Mouse (Mus musculus) left cerebral cortex, postnatal 10 days (tissue): ENCODE results near the gene Acp7. TPM values are rescaled to one million over a fixed set of nuclear protein-coding genes. Genes with fewer than 3 reads are reported as not detected.

Experiments
- DNase-seq, 2 experiments: peaks; one replicate each; pipeline ENCODE4 v3.0.0; 2021 to 2022; ENCODE audit warnings: low spot score in 2 of 2, mixed read lengths in 1 of 2; ENCODE audit errors: extremely low spot score in 1 of 2
- intact Hi-C: fragments of 180-260 bp; cut with DNase I; formaldehyde crosslinking; loops from one replicate; pipeline ENCODE4 v1.15.1; 2025
- total RNA-seq, 2 experiments: library from RNA; stranded (reverse); gene quantifications; 2 replicates each; pipeline ENCODE4 v1.2.3; 2021

The Acp7 gene
- total RNA-seq, 2 experiments from 2014 or later = 0.55 to 1.8 TPM

DNA sequence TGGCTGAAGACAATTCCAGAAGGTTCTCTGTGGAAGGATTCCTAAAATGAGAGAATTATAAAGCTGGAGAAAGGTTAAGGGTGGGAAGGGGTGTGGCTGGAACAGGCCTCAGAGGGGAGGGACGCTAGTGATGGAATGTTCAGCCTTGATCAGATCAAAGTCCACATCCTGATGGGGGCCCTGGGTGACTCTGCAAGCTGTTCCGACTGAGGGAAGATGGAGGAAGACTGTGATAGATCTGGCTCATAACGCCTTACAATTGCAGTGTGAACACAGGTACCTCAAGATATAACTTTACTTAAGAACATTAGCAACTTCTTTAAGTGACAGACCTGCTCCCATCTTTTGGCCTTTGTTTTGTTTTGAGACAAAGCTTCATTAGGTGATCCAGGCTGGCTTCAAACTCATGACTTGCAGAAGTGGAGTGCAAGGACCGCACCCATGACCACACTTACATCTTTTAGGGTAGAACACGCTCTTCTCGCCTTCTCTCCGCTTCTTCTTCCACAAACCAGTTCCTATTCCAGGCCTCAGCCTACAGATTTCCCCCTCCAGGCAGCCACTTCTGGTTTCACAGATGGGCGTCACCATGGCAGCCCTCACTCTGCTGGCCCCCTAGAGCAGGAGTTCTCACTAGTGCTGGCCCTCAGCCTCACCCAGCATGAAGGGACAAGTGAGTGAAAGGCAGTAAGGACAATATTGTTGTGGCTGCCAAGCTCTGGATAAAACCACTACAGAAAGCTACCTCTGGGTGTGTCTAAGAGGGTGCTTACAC, 47.4 kb downstream of the Acp7 start:
- intact Hi-C loops = no loop called here
- peak in 1 of 2 experiments; percentile 20 for DNase-seq

DNA sequence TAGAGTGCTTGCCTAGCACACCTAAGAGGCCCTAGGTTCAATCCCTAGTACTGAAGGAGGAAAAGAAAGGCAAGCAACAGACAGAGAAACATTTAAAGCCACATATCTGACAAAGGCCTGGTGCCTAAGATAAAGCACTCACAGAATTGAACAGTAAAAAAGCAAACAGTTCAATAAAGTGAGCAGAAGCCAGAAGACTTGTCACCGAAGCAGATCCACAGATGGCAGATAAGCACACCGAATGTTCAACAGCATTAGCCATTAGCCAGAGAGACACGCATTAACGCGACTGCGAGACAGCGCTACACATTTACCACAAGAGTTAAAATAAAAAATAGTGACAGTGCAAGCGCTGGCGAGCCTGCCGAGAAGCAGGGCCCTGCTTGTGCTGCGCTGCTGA, 48.3 kb downstream of the Acp7 start:
- no peak for DNase-seq

DNA sequence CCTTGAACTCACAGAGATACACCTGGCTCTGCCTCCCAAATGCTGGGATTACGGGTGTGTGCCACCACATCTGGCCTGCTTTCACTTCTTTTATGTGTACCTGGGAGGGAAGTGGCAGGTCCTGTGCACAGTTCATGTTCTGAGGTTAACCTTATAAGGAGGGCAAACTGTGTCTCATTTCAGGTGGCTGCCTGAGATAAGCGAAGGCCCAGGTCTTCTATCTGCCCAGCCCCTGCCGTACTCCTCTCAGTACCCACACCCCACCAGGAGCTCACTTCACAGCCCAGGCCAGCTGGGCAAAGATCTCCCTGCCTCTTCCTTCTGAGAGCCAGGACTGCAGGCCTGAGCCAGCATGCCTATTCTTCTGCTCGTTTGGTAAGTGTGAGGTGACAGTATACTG, 49.4 kb downstream of the Acp7 start:
- no peak for DNase-seq
- intact Hi-C loops = no loop called here

More for the DNA sequence above, 48.3 kb downstream of the Acp7 start:
- intact Hi-C loops = no loop called here

DNA sequence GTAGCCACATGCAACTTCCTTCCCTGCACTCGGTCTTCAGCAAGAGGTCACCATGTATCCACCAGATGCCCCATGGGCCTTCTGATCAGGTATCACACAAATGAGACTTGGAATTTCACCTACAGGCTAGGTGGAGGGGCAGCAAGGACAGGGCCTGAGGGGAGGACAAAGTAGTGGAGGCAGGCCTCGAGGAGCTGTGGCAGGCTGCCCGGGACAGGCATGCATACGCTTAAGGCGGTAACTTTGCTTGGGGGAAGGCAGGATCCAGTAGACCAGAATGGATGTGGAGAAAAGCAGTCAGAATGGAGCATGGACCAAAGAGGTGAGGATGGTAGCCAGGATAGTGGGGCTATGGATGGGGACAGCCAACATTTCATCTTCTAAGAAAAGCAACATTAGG, 51.3 kb downstream of the Acp7 start:
- intact Hi-C loops = no loop called here
- DNase-seq = peak in 1 of 2 experiments; percentile 27

DNA sequence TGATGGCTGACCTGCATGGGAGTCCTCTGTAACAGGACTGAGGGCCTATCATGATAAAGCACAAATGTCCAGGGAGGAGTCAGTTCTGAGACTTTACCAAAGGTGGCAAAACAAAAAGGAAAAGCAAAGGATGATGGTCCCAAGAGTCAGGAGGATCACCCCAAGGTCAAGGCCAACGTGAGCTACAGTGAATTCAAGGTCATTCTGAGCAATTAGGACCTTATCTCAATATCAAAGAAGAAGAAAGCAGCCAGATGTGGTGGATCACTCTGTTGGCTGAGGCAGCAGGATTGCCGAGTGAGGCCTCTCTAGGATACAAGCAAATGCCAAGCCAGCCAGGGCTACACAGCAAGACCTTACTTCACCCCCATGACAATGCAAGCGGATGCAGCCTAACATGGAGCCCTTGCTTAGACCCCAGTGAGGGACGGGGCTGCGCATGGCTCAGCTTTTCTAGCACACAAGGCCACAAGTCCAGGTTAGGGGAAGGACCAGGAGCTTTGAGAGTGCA, 52.5 kb downstream of the Acp7 start:
- no peak for DNase-seq
- intact Hi-C loops = no loop called here

DNA sequence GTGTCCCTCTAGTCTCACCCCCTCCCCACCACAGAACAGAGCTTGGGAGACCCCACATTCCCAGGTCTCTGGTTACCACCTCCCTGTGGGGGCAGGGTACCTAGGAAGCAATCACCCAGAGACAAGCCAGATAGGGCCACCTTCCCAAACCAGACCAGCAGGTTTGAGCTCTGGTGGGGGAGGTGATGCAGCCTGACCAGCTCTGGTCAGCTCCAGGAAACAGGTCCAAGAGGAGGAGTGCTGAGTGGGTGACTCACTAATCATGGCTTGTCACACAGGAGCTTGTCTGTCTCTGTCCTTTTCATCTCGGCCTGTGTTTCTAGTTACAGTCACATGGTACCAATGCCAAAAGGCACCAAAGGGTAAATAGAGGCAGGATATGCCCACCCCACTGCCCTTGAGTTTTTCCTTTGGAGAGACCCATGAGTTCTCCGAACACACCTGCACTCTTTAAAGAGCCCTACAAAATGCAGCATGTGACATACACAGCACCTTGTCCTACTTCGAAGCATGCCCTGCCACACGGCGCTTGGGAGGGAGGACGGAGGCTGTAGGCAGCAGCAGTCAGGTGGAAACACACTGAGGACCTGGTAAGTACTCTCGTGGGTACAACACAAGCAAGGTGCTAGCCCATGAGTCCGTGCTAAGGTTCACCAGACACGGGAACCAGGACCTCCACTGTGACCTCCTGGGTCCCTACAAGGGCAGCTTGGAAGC, 53.1 kb downstream of the Acp7 start:
- intact Hi-C loops = no loop called here
- no peak for DNase-seq

DNA sequence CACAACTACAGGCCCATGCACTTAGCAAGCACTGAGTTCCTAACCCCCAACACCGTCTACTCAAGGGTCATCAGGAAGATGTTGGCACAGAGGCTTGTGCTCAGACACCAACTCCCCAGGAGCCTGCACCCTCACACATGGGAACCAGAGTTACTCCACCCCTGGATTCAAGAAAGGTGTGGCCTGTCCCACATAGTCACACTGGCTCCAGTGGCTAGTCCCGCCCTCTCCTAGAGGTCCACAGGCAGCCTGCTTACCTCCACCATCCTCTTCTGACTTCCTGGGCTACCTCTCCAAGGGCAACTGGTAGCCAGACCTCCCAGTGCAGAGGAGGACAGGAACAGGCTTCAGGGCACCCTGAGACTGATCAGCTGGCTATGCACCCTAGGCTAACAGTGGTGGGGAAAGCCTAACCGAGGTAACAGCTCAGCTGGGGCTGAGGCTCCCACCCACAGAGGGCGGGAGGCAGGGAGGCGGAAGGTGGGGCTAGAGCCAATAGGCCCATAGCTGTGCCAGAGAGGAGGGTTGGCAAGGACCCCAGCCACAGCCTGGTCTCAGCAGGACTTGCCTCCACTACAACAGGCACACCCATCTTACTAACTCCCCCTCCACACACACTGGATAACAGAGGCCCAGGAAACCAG, 54.7 kb downstream of the Acp7 start:
- intact Hi-C loops = no loop called here
- DNase-seq = peak in 1 of 2 experiments; percentile 74

DNA sequence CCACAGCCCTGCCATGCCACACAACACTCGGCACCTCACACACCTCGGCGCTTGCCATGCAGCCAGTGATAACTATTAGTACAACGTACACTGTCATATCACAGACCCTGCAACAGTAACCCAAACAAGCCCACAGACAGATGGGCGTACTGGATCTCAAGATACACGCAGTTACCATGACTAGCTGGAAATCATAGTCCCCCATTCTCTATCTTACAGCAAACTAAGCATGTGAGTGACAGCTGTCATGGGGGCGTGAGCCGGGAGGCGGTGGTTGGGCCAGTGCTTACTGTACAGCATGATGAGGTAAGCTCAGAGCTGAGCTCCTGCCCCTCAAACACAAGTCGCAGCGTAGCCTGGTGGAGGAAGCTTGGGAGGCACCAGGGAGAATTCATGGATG, 55.5 kb downstream of the Acp7 start:
- intact Hi-C loops = no loop called here
- peak in 1 of 2 experiments; percentile 25 for DNase-seq

DNA sequence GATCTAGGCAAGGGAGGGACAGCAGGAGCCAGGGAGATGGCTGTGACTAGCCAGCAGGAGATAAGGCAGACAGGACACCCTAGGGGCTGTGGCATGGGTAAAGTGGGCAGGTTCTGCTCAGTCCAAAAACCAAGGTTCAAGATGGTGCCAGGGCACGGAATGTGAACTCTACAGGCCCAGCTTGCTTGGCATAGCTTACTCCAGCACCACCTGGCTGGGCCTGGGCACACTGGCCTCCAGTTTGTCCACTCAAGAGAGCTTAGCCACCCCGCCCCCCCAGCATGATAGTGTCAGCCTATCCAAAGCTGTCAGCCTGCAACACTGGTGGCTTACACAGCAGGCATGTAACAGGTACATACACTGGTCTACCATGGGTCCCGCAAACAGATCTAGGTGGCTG, 57.9 kb downstream of the Acp7 start:
- intact Hi-C loops = no loop called here
- no peak for DNase-seq

DNA sequence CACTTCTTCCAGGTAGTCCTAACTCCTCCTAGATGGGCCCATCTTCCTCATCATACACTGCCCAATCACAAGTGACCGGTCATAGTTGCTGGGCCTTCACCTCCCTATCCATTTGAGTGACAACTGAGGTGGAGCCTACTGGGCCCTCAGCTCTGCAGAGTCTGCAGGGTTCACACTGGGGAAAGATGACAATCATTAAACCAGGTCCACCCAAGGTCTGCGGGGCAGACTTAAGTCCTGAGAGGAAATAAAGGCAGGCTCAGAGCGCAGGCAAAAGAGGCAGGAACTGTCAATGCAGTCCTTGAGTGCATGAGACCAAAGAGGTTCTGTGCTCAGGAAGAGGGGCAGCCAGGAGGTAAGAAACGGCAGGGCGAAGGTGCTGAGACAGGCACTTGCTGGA, 58.4 kb downstream of the Acp7 start:
- intact Hi-C loops = no loop called here
- DNase-seq = no peak

DNA sequence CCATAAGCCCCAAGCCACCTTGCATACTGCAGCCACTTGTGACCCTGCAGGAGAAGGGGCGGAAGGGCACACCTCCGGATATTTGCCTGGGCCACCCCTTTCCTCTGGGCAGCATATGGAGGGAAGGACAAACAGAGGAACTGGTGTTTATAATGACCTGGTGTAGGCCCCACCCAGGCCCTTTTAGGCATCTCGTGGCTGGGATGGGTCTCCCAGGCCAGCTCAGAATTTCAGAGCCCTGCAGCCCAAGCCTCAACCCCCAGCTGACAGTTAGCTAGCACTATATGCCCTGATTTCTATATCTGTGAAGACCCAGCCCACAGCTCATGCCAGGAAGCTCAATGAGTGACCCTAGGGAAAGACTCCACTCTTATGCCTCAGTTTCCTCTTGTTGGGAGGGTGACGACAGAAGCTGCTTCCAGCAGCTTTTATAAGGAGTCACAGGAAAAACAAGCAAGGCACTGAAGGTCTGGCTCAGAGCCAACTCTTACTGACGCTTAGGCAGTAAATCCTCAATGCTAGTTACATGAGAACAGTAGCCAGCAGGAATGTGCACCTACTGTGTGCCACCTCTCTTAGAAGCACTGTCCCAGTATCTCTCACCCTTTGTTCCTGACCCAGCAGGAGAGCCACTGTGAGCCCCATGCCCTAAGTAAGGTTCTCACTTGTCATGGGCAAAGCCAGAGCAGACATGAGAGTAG, 60.0 kb downstream of the Acp7 start:
- intact Hi-C loops = no loop called here
- DNase-seq = no peak

DNA sequence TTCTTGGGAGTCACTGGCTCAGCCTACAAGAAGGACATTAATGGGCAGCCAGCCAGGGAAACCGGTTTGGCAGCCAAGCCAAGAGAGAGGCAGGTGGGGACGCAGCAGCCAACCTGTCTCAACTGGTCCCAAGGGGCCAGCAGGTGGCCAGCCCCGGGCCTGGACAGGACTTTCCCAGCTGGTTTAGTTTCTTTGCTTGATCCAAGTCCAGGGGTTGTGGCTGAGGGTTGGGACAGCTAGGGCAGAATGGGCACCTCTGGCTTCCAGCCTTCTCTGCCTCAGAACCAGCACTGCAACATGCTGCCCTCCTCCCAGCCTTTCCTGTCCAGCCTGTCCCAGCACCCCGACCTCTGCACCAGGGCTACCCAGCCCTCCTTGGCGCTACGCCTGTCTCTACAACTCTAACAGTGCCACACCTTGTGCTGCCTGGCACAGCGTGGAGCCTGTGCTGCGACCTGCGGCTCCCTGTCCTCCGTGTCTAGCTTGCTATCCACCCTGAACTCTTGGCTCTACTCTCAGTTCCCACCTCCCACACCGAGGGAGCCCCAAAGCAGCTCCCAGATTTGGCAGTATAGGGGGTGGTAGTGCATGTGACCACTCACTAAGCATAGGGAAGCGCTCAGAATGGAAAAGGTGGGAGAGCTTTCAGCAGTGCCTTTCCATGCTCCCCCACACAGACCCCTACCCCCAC, 60.7 kb downstream of the Acp7 start:
- intact Hi-C loops = no loop called here
- no peak for DNase-seq

DNA sequence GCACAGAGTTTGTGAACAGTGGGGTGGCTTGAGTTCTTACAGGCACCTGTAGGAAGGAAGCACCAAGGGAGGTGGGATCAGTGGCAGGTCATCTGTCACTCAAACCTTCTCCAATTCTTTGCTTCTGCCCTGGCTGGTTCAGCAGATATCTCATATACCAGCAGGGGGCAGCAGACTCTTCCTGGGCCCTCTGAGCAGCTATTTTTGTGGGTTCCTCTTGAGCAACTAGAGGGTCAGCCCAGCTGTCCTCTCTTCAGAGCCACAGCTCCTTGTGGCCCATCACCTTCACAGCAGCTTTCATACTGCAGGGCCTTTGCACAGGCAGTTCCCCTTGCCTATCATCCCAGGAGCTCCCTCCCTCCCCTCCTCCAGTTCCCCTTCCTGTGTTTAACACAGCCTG, 62.9 kb downstream of the Acp7 start:
- intact Hi-C loops = loop anchor here (2.0 kb wide), 1 partner anchor 33 kb away; no protein-coding TSS in a partner anchor
- DNase-seq = no peak

DNA sequence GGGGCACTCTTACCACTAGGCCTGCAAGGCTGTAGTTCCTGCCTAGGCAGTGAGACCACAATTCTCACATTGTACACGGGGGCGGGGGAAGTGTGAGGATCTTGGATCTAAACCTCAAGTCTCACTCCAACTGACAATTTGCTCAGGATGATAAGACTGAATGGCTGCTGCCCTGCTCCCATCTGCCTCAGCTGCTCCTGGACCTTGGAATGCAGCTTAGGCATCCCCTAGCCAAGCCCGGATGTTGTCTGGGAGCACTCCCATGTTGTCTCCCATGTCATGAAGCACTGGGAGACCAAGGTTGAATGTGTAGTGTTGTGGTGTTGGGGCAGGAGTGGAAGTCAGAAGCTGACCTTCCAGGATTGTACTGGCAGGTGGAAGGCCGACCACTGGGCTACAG, 63.6 kb downstream of the Acp7 start:
- intact Hi-C loops = no loop called here
- no peak for DNase-seq

DNA sequence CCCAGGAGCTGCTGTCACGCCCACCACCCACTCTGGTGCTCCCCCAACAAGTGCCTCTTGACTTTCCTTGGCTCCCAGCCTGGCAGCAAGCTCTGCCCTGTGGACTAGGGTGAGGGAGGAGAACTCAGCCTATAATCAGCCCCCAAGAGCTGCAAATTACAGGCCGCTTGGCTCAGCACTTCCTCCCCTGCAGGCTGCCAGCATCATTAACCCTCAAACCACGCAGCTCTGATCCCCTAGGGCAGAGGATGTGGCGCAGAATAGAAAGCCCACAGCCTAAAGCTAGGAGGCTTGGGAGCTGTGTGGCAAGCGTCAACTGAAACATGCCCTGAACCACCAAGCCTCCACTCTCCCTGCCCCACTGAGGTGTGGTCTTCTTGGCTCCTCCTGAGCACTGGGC, 65.7 kb downstream of the Acp7 start:
- no peak for DNase-seq
- intact Hi-C loops = no loop called here

DNA sequence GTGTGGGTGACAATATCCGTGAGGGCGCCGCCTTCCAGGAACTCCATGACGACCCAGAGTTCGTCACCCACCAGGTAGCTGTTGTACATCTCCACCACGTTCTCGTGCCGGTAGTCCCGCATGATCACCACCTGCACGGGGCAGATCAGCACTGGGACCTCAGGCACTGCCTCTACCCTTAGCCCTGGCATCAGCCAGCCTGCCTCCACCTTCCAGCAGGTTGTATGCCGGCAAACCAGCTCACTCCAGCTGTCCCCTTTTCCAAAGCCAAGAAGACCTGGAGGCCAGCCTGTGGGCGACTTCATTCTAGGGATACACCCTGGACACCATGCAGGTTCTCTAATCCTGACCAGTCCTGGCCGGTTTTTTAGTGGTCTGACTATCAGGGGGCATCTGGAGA, 68.2 kb downstream of the Acp7 start:
- intact Hi-C loops = no loop called here
- no peak for DNase-seq

DNA sequence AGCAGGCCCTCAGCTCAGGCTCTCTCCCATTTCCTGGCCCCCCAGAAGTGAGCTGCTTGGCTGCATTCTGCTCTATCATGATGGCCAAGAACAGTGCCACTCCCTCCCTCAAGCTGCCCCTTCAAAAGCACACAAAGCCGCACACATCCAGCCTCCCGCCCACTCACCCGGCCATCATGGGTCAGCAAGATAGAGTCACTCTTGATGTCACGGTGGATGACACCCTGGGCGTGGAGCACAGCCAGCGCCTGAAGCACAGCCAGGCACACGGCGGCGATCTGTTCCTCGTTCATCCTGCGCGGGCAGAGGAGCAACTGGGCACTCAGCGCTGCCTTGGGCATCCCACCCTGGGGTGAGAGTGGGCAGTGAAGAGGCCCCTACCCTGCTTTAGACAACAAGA, 68.8 kb downstream of the Acp7 start:
- no peak for DNase-seq
- intact Hi-C loops = no loop called here

DNA sequence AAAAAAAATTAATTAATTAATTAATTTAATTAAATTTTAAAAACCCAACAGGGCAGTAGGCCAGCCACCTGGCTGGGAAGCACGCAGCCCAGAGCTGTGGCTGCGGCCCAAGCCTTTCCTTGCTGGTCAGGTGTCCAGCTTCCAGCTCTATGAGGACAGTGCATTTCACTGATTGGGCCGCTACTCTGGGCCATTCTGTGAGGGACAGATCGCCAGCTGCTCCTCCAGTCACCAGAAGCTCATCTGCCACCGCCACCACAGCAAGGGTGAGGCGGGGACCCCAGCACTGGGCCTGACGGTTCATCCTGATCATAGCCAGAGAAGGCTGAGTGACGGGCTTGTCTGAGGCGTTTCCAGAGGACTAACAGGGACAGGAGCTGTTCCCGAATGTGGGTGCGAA, 69.2 kb downstream of the Acp7 start:
- no peak for DNase-seq
- intact Hi-C loops = no loop called here

DNA sequence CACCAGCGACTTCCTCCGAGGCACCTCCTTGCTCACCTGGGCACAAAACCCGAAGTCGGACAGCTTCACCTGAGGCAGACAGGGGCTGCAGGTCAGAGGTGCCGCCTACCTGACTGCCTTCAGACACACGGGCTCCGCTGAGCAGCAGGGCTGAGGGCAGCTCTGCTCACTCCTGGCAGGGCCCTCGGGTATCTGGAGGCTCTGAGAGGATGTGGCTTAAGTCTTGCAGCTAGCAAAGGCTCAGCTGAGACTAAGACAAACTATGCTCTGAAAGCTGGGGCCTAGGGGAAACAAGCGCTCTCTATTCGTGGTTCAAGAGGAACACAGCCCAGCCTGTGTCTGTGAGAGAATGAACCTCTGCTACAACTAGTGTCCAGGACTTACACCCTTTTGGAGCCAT, 70.3 kb downstream of the Acp7 start:
- intact Hi-C loops = no loop called here
- no peak for DNase-seq
